Mouse (Mus musculus): ENCODE results near the gene Fermt3. TPM values are rescaled to one million over a fixed set of nuclear protein-coding genes. Genes with fewer than 3 reads are reported as not detected.
A peak's percentile ranks its signal among the peaks of the same experiment; 100 is the strongest.

Fermt3 gene
- total RNA-seq, 2 experiments from 2014 or later: 4.4 to 4.7 TPM

DNA sequence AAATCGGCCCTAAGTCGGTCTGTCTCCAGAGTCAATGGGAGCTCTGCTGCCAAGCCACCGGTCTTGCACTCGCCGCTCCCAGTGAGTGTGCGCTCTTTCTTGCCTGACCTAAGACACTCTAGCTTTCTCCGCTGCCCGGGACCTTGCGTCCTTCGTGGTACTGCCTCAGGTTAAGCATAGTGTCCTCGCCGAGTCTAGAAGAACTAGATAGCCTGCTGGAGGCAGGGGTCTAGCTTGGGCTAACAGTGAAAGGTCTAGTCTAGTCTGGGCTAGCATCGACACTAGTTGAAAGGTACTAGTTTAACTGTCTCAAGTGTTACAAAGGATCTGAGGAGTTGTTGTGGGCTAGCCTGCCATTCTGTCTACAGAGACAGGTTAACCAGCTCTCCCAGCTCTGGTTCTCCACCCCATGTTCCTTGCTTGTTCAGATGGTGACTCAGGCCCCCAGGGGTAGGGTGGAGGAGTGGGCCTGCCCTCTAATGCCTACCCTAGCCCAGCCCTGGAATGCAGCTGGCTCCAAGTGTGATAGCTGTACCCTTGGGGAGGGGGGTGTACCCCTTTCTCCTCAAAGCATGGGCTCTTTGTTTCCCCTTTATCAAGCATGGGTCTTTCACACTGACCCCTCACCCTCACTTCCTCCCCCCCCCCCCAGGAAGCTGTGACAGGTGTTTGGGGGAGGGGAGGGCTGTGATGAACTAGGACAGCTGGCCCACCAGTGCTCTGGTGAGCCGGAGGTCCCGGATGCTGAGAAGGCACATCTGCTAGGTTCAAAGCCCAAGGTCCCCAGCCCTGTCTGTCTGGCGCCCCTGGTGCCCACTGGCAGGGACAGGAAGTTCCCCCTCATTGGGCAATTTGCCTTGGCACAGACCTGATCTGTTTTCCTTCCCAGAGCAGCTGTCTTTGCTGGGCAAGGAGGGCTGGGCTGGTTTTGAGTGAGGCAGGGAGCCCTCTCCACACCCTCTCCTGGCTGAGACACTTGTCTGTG lies 43.4 kb downstream of the Fermt3 start, which contains the start of gene Plcb3:
TSS of gene Plcb3 (minus strand) at position 934 of the 985 bp plus-strand sequence.
- DNase-seq (ENCODE audit: low spot score): peak; percentile 53
- intact Hi-C loops (cut with DNase I): loop anchor here (5.0 kb wide), 1 partner anchor 46 kb away; no protein-coding TSS in a partner anchor

DNA sequence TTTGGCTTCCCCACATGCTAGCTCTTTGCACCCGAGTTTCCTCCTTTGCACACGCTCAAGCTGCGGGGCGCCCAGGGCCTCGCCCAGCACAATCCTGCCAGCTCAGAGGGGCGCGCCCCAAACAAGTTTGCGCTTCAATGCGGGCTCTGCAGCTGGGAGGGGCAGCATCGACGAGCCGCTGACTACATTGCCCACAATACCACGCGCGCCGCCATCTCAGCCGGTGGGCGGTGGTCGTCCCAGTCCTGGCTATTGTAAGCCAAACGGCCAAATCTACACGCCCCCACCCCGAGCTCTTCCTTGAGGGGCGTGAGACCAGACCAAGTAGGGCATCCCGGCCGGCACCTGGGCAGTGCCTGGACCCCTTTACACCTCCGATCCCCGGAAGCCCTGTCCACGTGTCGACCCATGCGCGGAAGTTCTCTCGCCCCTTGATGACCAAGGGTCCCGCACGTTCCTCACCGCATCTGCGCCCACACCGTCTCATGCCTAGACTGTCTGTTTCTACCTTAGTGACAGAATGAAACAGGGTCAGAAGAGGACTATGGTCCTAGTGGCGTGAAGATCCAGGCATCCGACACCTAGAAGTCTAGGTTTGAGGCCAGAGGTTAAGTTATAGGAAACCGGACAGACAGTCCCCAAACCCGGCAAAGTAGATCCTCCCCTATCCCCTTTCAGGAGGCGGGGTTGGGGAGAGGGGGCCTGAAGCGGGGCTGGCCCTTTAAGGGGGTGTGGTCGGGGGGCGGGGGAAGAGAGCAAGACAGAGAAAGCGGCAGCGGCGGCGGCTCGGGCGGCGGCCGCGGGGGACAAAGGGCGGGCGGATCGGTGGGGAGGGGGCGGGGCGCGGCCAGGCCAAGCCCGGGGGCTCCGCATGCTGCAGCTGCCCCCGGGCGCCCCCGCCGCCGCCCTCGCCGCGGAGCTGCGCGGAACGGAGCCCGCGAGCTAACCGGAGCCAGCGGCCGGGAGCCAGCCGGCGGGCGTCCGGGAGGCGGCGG lies 44.8 kb downstream of the Fermt3 start, which contains the start of gene Ppp1r14b:
TSS of gene Ppp1r14b (plus strand) at position 758 of the 995 bp plus-strand sequence.
- intact Hi-C loops (cut with DNase I): loop anchor here (5.0 kb wide), 1 partner anchor 48 kb away; no protein-coding TSS in a partner anchor
- peak; percentile 64 for DNase-seq (ENCODE audit: low spot score)

DNA sequence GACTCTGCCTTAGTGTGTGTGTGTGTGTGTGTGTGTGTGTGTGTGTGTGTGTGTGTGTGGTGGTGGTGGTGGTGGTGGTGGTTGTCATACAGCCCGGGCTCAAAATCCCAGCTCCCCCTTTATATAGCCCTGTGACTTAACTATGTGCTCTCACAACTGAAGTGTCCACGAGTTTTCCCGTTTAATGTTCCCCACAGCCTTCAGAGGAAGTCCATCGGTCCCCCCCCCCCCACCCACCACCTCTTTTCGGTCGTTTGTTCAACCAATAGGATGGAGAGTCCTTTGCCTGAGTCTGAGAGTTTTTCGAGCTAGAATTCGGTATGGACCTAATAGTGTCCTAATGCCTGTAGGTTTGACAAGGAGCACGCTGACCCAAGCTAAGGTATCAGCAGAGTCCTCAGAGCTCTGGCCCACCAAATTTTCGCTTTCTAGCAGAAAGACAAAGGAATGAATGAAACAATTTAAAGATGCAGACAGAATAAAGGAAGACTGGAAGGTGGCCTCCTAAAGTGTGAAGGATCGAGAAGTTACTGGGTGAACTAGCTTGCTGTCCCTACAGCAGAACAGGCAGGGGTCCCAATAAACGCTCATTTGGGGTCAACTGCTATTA lies 45.6 kb downstream of the Fermt3 start:
- intact Hi-C loops (cut with DNase I): no loop called here

DNA sequence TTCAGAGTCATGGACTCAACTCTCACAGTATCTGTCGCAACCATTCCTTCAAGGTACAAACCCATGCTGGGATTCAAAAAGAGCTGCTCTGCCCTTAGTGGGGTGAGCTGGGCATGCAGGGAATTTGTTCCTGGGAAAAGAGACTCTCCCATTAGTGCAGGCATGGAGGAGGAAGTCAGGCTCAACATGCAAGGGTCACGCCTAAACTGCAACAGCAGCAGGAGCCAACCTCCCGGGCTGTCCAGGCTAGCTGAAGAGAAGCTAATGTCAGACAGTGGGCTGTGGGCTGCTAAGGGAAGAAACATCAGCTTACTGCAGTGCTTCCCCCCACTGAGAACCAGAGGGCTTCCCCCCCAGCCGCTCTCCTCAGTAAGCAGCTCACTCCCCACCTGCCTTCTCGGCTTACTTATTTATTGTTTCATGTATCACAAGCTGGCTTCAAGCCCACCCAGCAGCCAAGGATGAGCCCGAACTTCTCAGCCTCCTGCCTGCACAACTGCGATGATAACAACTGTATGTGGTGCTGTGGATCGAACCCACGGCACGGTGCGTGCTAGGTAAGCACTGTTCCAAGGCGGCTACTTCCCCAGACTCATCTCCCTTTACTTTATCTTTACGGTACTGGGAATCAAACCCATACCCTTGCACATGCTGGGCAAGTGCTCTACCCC lies 46.9 kb downstream of the Fermt3 start:
- no peak for DNase-seq (ENCODE audit: low spot score)
- intact Hi-C loops (cut with DNase I): no loop called here

More for the DNA sequence above, 45.6 kb downstream of the Fermt3 start:
- no peak for DNase-seq (ENCODE audit: low spot score)

DNA sequence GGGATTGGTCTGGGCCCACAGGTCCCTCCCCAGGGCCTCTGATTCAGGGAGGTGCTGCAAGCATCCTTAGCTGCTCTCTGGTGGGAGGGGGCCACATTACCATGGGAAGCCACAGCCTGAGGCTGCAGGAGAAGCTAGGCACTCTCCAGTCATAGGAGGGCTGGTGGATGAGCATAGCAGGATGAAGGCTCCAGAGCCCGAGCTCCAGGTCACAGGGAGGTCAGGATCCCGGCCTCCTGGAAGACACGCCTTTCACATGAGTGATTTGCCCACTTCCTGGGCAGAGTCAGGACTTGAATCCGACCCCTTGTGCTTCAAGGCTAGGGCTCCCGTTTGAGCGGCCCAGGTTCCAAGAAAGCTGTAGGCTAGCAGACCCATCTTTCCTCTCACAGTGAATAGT lies 47.6 kb downstream of the Fermt3 start:
- intact Hi-C loops (cut with DNase I): no loop called here
- no peak for DNase-seq (ENCODE audit: low spot score)

DNA sequence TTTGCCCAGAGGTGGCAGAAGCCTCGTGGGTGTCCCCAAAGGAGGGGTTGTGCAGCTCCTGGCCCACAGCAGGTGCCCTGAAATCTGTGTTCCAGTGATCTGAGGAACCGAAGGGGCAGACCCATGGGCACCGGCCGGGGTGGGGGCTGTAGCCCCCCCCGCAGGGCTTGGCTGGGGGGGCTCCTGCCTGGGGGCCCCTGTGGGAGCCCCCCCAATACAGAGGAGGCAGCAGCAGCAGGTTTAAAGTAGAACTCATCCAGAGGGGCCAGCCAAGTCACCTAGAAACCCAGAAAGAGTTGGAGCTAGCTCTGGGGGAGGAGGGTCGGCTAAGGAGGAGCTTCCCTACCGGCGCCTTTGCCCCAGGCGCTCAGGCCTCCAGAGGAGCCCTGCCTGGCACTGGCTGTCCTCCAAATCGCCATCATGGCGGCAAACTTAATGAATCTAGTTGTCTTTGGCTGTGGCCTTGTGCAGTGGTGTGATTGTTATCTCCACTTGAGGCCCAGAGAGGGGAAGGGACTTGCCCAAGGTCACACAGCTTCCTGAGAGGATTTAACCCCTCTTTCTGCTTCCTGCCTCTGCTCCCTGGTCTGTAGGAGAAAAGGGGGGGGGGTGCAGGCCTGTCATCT lies 48.7 kb downstream of the Fermt3 start:
- no peak for DNase-seq (ENCODE audit: low spot score)
- intact Hi-C loops (cut with DNase I): no loop called here

DNA sequence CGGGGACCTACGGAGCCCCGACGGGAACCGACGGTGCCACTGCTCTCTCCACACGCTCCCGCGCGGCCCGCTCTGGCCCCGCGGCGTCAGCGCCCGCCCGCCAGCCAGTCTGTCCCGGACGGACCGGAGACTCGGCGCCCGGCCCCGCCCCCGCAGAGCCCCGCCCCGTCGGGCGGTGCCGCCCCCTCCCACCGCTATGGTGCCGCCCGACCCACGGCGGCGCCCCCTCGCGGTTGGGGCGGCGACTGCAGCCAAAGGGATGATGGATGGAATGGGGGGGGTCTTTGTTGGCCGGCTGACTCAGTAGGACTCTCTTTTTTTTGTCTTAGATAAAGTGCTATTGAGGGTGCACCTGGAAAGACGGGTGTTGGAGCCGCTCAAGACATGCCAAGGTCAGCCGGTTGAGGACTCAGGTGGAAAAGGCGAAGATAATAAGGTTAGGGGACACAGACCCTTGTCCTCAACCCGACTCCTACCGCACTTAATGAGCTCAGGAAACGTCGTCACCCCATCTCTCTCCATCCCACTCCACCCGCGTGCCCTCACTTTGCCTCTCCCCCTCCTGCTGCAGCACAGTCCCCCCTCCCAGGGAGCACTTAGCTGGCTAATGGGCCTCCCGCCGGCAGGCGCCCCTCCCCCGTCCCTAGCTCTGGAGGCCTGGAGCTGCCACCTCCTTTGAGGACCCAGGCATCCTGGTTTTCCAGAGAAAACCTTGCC lies 49.4 kb downstream of the Fermt3 start:
- intact Hi-C loops (cut with DNase I): loop anchor here (2.0 kb wide), 2 partner anchors 15 to 47 kb away; no protein-coding TSS in a partner anchor
- DNase-seq (ENCODE audit: low spot score): peak; percentile 55

DNA sequence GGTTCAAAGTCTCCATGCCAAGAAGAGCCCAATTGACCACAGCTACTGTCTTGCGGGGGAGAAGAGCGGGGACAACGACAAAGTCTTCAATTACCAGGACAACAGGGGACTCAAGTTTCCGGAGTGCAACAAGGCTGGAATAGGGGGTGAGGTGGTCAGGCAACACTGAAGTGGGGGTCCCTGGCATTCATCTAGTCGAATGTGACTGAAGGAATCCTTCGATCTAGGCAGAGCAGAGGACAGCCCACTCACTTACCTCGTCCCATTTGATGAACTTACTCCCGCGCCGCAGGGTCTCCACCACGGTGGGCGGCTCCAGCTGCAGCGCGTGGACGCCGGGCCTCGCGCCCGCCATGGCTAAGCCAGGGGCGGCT lies 50.0 kb downstream of the Fermt3 start:
- intact Hi-C loops (cut with DNase I): loop anchor here (2.0 kb wide), 2 partner anchors 14 to 46 kb away; no protein-coding TSS in a partner anchor

DNA sequence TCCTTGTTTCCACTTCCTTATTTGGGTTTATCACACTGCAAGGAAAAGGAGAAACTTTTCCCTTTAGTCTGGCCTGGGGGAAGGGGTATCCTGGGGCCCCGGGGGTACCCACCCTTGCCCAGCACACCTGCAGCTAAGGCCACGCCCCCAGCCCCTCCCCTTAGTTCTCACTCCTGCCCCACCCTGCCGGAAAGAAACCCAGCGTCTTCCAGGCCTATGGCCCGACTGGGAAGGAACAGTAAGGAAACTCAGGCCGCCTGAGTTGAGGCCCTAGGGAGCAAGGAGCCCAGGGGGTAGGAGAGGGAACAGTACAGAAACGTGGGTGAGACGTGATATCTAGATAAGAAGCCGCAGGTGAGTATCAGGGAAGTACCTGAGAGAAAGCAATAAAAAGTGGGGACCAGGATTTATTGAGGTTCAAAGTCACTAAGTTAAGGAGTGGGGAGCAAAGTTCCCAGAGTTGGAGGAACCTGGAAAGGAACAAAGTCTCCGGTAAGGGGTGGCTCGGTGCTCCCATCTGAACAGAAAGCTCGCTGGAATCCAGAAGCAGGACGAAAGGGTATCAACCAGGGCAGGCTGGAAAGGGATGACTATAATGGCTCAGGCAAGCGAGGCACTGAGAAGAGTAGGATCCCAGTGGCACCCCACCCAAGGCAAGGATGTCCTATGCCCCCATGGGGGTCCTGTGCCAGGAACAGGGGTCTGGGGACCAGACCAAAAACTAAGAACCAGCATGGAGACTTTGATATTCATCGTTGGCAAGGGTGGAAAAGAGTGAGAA lies 50.6 kb downstream of the Fermt3 start:
- intact Hi-C loops (cut with DNase I): loop anchor here (2.0 kb wide), 2 partner anchors 14 to 46 kb away; no protein-coding TSS in a partner anchor
- DNase-seq (ENCODE audit: low spot score): no peak

More for the DNA sequence above, 50.0 kb downstream of the Fermt3 start:
- no peak for DNase-seq (ENCODE audit: low spot score)

DNA sequence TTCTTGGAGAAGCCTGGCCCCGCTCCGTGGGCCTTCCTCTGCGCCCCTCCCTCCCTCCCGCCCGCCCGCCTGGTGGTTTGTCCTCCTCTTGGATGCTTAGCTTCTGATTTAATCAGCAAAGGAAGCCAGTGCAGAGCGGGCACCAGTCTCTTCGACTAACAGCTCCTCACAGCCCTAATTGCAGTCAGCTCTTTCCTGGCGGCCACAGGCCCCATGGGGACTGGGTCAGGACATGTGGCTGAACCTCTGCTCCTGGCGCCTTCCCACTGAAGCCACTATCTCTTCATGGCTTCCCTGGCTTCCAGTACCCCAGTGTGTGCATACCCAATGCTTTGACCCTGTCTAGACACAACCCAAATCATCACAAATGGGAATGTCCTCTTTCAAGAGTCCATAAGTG lies 62.8 kb downstream of the Fermt3 start:
- intact Hi-C loops (cut with DNase I): no loop called here
- DNase-seq (ENCODE audit: low spot score): no peak

DNA sequence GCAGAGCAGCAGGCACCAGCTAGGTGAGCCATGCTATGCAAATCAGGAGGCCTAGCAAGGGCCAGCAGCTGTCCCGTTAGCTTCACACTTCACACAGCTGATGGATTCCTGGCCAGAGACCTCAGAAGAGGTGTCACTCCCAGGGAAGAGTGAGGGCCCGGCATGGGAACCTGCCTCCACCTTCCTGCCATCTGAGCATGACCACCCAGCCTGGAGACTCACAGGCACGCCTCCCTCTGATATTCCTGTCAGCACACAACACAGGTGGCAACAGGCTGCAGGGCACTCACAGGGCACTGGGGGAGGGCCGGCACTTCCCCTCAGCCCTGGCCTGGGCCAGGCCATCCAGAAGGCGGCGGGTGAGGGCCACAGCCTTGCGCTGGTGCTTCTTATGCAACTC lies 63.8 kb downstream of the Fermt3 start:
- DNase-seq (ENCODE audit: low spot score): no peak
- intact Hi-C loops (cut with DNase I): loop anchor here (2.0 kb wide), 1 partner anchor 13 kb away; no protein-coding TSS in a partner anchor

DNA sequence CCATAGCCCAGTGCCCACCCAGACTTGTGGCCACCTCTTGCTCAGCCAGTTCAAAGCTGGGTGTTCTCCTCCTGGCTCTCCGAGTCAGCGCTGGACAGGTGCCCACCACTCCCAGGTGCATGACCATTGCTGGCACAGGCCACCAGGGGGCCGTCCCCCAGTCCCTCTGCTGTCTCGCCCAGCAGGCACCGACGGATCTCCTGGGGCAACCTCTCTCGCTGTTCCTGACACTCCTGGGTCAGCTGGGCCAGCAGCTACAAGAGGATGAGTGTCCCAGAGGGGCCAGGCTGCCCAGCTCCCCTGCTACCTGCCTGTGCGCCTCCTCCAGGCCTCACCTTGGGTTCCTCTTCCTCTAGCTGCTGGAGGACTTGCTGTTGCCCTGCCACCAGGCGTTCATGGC lies 65.2 kb downstream of the Fermt3 start:
- intact Hi-C loops (cut with DNase I): loop anchor here (2.0 kb wide), 1 partner anchor 15 kb away; no protein-coding TSS in a partner anchor
- DNase-seq (ENCODE audit: low spot score): no peak

DNA sequence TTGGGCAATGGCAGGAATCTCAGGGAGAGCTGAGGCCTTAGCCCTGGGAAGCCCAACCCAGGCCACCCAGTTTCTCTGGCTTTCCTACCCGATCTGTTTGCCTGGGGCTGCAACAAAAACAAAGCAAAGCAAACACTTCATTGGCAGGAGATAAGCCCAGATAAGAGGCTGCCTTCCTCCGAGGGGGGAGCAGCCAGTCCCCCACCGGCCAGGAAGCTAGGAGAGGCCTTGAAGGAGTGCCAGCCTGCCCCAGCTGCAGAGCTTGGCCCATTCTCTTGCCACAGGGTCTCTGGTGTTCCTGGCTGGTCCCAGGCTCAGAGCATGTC lies 66.6 kb downstream of the Fermt3 start:
- peak; percentile 48 for DNase-seq (ENCODE audit: low spot score)
- intact Hi-C loops (cut with DNase I): no loop called here

DNA sequence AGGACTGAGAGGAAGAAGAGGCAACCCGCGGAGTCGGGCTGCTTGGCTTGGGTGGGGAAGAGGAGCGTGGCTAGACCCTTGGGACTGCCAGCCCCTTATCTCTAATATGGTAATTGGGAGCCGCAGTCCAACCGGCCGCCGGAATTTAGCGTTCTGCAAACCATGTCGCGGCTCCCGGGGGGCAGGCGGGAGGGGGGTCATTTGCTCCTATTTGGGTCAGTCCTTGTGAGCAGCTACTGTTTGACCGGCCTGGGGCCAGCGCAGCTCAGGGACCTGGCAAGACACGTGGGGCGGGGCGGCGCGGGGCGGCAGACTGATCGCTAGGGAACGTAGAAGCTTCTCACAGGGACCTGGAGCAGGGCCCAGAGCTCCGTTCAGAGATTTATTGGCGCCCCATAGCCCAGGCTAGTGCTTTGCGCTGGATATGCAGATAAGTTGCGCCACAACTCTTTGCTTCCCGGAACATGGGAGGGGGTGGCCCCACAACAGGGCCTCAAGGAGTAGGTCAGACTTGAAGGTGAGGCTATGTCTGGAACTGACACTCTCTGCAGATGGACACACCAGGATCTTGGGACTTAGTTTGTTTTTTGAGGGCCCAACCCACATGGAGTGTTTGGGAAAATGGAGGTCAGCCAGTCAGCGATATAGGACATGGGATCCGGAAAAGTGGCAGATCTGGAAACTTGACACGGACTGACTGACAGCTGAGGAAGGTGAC lies 67.1 kb downstream of the Fermt3 start:
- intact Hi-C loops (cut with DNase I): loop anchor here (1.0 kb wide), 1 partner anchor 11 kb away; the partner anchor contains the start of gene Bad

DNA sequence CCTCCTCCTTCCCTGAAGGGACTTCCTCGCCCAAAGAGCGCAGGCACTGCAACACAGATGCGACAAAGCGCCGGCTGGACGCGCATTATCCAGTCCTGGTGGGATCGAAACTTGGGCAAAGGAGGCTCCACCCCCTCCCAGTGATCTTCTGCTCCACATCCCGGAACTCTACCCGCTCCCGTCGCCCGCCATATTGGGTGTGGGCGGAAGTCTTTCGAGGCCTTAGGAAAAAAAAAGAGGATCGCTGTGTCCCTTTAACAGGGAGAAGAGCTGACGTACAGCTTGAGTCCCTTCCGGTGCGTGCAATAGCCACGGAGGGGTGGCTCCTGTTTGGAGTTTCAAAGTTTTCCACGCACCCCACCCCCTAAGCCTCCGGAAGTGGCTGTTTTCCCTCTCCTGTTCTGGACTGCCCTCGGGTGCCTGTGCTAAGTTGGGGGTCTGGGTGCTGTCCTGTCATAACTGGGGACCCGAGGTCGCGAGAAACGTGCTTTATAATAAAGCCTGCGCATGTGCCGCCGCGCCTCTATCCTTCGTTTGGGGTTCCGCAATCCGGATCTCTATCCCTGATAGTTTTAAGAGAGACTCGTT lies 67.8 kb downstream of the Fermt3 start:
- intact Hi-C loops (cut with DNase I): loop anchor here (1.0 kb wide), 1 partner anchor 10 kb away; the partner anchor contains the start of gene Bad
- peak; percentile 96 for DNase-seq (ENCODE audit: low spot score)

More for the DNA sequence above, 67.1 kb downstream of the Fermt3 start:
- DNase-seq (ENCODE audit: low spot score): peak; percentile 82
